Mouse (Mus musculus) neural tube, embryonic 10.5 days (tissue): Measurements from ENCODE around the gene AU040320.

ENCODE experiments used
- DNase-seq: peaks from one replicate; pipeline ENCODE4 v3.0.0-alpha.2; 2017; ENCODE audit warnings: low spot score; ENCODE audit errors: extremely low spot score

The AU040320 gene

DNA sequence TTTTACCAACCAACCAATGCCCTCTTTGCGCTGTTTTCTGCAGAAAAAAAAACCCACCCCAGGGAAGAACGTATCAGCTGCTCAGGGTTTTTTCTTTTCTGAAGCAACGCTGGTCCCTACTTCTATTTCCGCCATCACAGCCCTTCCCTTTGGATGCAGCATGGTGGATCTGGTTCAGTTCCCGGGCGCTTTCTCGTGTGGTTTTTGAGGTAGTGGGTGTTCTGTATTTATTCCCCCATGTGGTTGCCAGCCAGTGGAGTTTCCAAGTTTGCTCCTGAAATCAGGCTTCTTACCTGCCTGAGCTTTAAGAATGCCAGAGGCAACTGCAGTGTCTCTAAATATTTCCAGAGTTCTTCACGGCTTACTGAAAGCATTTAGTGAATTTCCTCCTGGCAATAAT lies 29.2 kb downstream of the AU040320 start:
- DNase-seq: no peak

DNA sequence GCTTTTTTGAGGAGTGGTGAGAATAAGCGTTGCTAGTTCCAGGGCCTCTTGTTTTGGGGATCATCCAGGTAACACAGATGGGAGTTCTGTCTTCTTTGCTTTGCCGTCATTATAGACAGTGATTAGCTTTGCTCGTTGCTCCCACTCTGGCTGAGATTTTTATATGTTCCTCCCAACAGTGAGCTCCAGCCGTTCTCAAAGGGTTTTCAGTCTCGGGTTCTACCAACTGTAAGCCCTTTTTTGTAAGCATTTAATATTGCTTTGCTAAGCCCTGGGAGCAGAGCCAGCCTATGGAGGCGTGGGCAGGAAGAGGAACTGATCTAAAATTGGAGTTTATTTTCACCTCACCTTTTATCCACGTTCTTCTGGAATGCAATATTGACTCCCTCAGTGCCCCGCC lies 29.7 kb downstream of the AU040320 start:
- no peak for DNase-seq

DNA sequence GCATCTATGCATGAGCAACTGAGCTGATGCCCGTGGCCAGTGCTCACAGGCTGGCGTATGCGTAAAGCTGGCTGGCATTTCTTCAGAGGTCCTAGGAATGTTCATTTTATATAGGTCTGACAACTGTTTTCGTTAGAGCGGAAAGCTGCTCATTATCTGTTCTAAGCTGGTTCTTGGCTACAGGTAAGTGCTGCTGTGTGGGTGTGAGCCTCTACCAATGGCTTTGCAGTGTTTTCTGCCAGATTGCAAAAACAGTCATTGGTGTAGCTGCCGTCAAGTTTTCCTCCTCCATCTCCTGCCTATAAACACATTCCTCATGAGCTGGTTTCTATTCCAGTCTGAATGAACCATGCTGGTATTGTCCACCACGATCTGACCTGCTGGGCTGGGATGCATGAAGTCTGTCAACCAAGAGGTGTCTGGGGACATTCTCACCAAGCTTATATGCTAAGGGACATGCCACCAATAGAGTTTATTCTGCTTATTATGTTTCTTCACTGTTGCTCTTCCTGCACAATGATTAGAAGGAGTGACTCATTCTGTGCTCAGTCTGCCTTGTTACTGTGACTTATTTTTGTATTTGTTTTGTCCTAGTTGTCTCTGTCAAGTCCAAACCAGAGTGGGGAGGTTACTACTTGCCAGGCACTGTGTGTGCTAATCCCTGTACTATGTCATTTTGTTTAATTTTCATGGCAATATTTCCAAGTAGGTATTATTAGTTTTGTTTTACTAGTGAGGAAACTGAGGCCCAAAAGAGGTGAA lies 39.2 kb downstream of the AU040320 start:
- no peak for DNase-seq

DNA sequence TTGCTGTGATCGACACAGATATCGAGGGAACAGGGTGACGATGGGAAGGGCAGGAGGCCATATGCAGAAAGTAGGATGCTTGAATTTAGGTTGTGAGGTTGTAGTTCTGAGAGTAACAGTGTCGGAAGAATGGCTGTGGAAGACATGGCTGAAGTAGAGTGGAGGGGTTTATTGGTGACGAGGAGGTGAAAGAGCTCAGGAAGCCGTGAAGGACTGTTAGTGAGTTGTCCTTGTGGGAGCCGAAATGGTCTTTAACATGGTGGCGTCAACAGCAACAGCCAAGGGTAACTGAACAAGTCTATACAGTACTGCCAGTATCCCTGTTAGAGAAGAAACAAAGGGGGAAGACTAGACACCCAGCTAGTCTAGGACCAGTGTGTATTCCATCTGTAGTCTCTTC lies 48.8 kb downstream of the AU040320 start:
- DNase-seq: no peak

DNA sequence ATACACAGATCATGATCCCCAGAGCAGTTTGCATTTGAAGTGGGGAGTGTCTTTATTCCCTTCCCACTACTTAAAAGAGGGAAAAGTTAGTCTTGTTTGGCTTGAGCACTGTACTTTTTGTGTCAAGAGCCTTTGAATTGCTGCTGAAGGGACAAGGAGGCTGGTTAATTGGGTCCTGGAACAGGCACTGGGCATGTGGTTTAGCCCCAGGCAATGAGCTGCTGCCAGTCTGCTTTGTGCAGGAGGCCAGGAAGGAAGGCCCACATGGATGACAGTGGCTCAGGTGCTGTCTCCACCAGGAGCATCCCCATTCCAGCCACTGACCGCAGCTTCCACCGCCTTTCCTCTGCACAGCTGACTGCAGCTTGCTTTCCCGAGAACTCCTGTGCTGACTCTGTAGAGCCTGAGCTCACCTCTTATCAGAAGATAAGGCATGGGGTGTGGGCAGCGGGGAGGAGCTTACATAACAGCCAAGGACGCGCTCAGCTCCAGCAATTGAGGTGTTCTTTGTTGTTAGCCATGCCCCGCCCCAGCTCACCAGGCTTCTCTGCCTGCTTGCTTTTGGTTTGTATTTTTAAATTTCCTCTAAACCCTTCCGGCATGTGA lies 50.0 kb downstream of the AU040320 start:
- DNase-seq: no peak

DNA sequence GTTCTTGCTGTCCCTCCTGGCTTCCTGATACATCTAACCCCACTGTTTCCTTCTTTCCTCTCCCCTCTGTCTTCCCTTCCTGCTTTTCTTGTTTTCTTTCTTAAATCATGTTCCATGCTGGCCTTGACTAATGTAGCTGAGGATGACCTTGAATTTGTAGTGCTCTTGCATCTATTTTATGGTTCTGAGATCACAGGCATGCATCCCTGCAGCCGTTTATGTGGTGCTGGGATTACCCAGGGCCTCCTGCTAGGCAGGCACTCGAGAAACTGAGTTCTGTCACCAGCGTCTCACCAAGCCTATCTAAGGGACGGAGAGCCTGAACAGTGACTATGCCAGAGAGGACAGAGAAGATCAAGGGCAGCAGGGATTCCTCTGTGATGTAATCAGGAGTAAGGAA lies 52.4 kb downstream of the AU040320 start:
- no peak for DNase-seq

DNA sequence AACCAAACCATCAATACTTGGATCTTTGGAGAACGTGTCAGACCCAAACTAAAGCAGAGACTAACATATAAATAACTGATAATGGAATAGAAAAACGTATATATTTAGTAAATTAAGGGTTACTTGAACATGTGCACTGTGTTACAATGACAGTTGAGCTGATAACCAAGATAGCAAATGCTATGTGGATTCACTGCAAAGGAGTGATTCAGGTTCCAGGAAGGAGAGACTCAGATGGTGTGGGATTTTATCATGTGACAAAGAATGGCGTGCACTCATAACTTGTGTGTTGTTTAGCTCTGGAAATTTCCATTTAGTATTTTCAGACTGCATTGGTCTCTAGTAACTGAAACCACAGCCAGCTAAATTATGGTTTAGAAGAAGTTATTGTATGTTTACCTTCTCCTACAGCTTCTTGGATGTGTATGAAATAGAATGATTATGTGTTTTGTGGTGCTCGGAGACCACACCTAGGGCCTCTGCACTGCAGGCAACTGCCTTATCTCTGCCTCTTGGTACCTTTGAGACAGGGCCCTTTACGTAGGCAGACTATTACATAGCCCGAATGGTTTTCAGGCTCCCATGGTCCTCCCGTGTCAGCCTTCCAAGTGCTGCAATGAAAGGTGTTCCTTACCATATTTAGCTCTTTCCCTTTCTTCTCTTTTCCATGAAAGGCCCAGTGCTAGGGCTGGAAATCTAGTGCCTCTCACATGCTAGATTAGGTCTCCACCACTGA lies 53.5 kb downstream of the AU040320 start:
- no peak for DNase-seq

DNA sequence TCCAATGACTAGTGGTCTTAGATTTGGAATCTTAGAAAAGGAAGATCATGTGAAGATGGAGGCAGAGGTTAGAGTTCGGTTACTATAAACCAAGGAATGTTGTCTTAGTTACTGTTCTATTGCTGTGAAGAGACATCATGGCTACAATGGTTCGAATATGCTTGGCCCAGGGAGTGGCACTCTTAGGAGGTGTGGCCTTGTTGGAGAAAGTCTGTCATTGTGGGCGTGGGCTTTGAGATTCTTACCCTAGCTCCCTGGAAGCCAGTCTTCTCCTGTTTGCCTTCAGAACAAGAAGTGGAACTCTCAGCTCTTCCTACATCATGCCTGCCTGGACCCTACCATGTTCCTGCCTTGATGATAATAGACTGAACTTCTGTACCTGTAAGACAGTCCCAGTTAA lies 57.2 kb downstream of the AU040320 start:
- DNase-seq: no peak

DNA sequence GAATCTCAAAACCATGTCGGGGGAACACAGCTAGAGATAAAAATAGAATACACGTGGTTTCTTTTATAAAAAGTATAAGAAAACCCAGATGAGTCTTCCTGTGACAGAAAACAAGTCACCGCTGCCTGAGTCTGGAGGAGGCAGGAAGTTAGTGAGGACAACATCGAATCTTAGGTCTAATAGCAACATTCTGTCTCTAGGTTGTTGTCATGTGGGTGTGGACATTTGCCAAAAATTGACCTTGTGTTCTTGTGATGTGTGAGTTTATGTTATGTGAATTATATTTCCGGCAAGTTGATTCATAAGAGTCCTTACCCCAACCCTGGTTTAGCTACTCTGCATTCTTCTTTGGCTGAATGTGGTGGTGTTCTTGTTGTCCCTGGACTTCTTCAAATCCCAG lies 59.9 kb downstream of the AU040320 start:
- DNase-seq: no peak

DNA sequence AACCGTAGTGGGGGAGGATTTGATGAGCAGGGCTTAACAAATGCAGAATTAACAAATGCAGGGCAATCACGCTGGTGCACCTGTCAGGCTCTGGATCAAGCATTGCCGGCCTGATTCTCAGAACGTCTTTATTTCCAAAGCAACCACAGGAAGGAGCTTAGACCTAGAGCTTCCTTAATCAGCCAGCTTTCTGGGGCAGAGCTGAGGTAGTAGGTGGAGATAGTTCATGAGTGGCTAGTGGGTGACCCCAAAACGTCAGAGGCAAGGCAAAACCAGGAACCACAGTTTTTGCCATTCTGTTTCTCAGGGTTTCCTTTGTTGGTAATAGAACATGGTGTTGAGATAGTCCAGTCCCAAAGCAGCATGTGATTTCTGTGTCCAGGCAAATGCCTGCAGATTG lies 61.5 kb downstream of the AU040320 start:
- DNase-seq: no peak

DNA sequence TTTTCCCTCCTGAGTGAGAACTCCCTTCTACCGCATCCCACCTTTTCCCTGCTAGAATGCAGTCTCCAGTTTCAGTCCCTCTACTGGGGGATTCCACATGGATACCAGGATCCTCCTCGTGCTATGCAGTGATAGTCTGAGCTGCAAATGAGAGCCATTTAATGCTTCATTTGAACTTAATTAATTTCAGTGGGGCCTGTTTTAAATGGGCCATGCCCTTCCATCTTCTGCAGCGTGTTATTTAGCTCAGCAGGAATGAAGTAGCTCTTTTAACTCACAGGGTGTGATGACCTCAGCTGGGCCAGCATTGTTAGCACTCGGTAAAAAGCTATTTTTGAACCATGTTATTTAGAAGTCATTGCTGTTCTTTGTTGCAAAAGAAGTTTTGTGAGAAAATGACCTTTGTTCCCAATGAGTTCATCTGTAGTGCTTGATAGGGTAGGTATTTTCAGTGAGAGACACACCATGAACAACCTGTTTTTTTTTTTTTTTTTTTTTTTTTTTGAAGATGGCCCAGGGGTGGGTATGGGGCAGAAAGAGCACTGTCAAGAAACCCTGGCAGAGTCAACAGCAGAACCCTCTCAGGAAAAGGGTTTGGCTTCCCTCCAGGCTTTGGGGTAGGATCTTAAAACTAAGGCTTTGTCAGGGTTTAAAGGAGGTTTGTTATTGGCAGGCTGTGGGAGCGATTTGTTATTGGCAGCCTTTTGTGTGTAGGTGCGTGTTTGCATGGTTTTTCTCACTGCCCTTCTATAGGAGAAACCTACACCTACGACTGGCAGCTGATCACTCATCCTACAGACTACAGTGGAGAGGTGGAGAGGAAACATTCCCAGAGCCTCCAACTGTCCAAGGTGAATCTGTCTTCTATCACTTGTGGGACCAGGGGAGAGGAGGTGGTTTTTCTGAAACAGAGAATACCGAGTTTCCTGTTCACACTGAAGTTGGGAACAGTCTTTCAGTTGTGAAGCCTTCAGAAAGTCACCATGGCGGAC lies 69.8 kb downstream of the AU040320 start:
- DNase-seq: no peak

DNA sequence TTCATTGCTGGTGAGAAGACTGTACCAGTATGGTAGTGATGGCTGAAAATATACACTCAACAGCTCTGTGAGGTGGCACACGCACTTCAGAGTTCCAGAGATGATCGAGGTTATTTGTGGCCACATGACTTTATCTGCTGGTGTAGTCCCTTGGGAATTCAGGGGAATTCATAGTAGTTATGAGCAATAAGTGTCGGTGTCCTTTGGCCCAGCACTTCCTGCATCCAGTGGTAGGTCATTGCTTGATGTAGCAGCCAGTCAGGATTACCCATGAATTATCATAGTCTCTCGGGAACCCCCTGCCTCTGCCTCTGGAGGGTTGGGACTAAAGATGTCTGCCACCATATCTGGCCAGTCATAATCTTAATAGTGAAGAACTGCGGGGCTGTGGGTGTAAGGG lies 70.6 kb downstream of the AU040320 start:
- no peak for DNase-seq

DNA sequence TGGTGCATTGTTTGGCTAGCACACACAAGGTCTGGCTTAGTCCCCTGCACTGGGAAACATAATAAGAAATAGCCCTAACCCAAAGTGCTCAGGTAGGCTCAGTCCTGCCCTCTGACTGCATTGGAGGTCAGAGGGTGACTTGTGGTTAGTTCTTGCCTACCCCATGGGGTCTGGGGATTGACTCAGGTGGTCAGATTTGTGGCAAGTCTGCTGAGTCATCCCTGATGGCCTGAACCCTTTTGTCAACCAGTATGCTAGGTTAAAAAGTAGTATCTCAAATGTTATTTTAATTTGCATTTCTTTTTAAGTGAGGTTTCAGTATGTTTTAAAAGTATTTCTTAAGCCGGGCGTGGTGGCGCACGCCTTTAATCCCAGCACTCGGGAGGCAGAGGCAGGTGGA lies 77.8 kb downstream of the AU040320 start:
- DNase-seq: no peak

DNA sequence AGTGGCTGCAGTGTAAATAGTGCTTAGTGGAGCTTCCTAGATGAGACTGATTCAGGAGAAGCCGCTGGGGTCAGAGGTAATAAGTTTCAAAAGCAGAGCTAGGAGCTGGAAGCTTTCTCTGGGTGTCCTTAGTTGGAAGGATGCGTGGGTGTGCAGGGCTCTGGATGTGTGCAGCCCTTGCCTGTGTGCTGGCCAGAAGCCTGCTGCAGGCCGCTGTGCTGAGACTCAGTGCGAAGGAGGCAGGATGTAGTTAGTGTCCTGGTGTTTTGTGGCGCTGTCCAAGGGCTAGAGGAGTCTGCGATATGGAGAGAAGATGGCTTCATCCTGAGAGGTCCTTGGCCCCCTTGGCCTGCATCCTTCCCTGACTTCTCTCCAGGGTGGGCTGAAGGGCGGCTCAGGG lies 85.5 kb downstream of the AU040320 start:
- DNase-seq: no peak

DNA sequence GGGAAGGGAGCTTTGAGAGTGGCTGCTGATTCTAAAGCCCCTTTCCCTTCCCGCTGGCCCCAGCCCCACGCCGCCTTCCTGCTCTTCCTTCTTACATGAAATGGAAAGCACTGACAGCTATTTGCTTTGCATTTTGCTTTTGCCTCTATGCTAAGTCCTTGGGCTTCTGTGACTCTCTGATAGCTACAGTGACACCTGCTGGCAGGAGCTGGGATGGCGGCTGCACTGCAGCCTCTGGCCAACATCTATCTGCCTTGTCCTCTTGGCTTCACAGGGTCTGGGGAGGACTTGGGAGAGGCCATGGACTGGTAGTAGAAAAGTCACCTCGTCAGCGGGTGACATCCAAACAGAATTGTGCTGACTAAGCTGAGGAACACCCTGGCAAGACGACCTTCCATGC lies 86.5 kb downstream of the AU040320 start:
- DNase-seq: peak; percentile 86

DNA sequence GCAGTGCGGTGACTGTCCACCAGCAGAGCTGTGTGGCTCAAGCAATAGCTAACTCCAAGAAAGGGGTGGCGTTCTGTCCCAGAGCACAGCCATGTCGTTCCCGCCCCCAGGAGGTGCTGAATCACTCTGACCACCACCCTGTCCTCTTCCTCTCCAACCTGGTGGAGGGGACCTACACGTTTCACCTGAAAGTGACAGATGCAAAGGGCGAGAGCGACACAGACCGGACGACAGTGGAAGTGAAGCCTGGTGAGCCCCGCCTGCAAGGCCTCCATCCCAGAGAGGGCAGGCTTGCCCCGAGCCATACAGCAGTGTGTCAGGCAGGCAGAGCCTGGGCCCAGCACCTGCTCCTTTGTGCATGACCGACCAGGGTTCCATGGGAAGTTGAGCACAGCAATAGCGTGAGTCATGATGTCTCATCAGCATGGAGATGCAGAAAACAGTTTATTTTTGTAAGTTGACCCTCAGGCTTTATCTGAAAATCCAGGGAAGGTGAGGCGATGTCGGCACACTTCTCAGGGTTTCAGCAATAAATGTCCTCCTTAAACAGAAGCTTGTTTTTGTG lies 87.7 kb downstream of the AU040320 start:
- no peak for DNase-seq

DNA sequence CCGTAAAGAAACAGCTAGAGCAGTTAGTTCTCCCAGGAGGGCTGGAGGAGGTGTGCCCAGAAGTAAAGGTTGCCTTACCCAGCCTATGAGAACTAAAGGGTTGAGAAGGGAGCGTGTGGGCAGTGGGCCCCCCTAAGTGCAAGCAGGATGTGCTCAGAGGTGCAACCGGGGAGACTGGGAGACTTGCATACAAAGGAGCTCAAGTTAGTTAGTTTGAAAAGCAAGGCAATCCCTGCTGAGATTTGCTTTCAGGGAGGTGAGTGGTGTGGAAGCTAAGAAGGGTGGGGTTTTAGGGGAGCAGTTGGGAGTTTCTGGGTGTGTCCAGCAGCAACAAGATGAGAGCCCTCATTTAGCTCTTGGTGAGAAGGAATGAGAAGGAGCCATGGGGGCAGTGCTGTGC lies 89.6 kb downstream of the AU040320 start:
- DNase-seq: no peak

DNA sequence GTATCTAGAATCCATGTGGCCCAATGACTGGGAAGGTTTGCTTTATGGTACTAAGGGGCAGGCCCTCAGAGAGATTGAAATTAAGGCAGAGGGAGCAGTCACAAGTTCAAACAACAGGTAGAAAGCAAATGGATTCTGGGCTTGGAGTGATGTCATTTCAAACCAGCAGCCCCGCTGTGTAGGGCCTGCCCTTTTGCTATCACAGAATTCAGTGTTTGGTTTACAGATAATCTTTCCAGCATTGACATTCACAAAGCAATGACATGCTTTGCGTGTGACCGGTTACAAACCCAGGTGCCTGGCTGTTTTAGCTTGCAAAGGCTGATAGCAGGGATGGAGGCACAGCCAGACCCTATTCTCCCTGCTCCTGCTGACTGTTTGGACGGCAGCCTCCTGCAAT lies 92.3 kb downstream of the AU040320 start:
- no peak for DNase-seq

DNA sequence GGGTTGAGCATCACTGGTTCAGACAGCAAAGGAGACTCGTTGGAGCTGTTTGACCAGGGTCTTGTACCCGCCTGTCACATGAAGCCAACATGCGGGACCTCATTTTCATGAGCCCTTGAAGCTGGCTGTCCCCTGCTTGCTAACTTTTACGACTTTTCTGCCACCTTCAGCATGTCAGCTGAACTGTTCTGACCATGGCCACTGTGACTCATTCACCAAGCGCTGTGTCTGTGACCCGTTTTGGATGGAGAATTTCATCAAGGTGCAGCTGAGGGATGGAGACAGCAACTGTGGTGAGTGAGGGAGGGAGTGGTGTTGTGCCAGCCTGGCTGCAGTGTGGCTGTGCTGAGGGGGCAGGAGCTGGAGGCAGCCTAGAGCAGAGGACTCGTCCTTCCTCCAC lies 93.6 kb downstream of the AU040320 start:
- no peak for DNase-seq

DNA sequence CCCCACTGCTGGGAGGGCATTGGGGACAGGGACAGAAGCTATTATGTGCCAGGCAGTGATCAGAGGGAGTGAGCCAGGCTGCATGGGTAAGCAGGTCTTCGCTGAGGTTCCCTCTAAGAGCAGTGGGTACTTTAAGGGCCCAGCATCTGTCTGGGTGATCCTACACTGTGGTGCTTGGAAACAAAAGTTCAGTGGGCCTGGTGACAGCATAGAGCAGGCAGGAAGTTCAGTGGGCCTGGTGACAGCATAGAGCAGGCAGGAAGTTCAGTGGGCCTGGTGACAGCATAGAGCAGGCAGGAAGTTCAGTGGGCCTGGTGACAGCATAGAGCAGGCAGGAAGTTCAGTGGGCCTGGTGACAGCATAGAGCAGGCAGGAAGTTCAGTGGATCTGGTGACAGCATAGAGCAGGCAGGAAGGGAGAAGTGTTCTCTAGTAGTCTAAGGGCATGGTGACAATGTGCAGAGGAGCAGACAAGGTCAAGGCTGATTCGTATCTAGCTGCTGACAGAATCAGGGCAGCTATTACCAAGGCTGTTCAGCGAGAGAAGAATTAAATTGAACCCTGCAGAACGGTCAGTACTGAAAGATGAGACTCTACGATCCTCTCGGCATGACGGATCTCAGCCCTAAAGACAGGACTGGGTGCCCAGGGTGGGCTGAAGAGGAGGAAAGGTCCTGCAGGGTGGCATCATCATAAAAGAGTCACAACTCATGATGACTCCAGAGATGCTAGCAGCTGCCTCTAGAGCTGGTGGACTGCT lies 96.9 kb downstream of the AU040320 start:
- no peak for DNase-seq

DNA sequence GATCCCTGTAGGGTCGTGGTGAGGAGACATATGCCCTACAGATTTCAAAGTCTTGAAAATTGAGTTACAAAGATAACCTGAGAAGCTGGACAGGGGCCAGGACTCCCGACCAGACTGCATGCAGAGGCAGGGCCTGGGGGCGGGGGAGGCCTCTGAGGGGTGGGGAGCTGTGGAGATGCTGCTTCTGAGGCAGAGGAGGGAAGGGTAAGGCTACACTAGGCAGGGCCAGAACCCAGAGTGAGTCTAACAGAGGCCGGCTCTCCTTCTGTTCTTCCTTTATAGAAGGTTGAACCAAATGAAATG lies 97.4 kb downstream of the AU040320 start:
- no peak for DNase-seq
